Mouse (Mus musculus) gastrocnemius, postnatal 36 days (tissue): ENCODE data around the gene Ces1a. TPM values are rescaled to one million over a fixed set of nuclear protein-coding genes. Genes with fewer than 3 reads are reported as not detected.
A peak's percentile ranks its signal among the peaks of the same experiment; 100 is the strongest.

ENCODE experiments used
- DNase-seq, 2 experiments: peaks; one replicate each; pipeline ENCODE4 v3.0.0; 2022
- intact Hi-C: fragments of 180-260 bp; cut with DNase I; formaldehyde crosslinking; loops from one replicate; pipeline ENCODE4 v1.15.1; 2025
- long read RNA-seq, 2 experiments: library from polyadenylated mRNA; stranded (forward); transcript quantifications; one replicate each; pipeline ENCODE4 v2.0.0; 2021
- total RNA-seq, 2 experiments: library from RNA; stranded (reverse); gene quantifications; 2 replicates each; pipeline ENCODE4 v1.2.3; 2021

Gene Ces1a
- not detected for total RNA-seq
- long read RNA-seq, experiment 1: 0 reads
- long read RNA-seq, experiment 2, partial matches to known transcripts: 0 of 1 reads
- long read RNA-seq, experiment 2, other reads (novel, unspliced or antisense): 1 of 1 reads

GRCm38 (mm10) chr8:93048092-93048491 lies at the start of gene Ces1a:
Gene Ces1a (minus strand): TSS chr8:93048192.
- intact Hi-C loops: no loop called here
- no peak for DNase-seq

- intact Hi-C loops: no loop called here
- DNase-seq: no peak
Observed at GRCm38 (mm10) chr8:93095376-93095775, 47.4 kb upstream of the Ces1a start.

- intact Hi-C loops: loop anchor here (5.0 kb wide), 1 partner anchor 74 kb away; no protein-coding TSS in a partner anchor
- no peak for DNase-seq
Observed at GRCm38 (mm10) chr8:93091324-93091723, 43.3 kb upstream of the Ces1a start.

GRCm38 (mm10) chr8:93088686-93089122 lies 40.7 kb upstream of the Ces1a start:
- no peak for DNase-seq
- intact Hi-C loops: no loop called here

GRCm38 (mm10) chr8:93088193-93088592 lies 40.2 kb upstream of the Ces1a start:
- intact Hi-C loops: no loop called here
- DNase-seq: no peak

GRCm38 (mm10) chr8:93079887-93080286 lies 31.9 kb upstream of the Ces1a start, which contains the start of gene Ces1b:
Gene Ces1b (minus strand): TSS chr8:93080017.
- intact Hi-C loops: no loop called here
- no peak for DNase-seq

- intact Hi-C loops: no loop called here
Observed at GRCm38 (mm10) chr8:93075251-93075650, 27.3 kb upstream of the Ces1a start.

GRCm38 (mm10) chr8:93063416-93064117 lies 15.6 kb upstream of the Ces1a start:
- intact Hi-C loops: no loop called here
- DNase-seq: no peak

More at GRCm38 (mm10) chr8:93075251-93075650, 27.3 kb upstream of the Ces1a start:
- no peak for DNase-seq

GRCm38 (mm10) chr8:93059185-93059584 lies 11.2 kb upstream of the Ces1a start:
- peak in 1 of 2 experiments; percentile 14 for DNase-seq
- intact Hi-C loops: no loop called here

- DNase-seq: no peak
- intact Hi-C loops: no loop called here
Observed at GRCm38 (mm10) chr8:93055238-93055637, 7.2 kb upstream of the Ces1a start.

- no peak for DNase-seq
- intact Hi-C loops: no loop called here
Observed at GRCm38 (mm10) chr8:93048510-93049416, 771 bp upstream of the Ces1a start.

GRCm38 (mm10) chr8:93043083-93043482 lies 4.9 kb downstream of the Ces1a start:
- intact Hi-C loops: no loop called here
- DNase-seq: no peak

GRCm38 (mm10) chr8:93040776-93041567 lies 7.0 kb downstream of the Ces1a start:
- intact Hi-C loops: no loop called here
- DNase-seq: peak; percentile 9 to 16

GRCm38 (mm10) chr8:93040256-93040655 lies 7.7 kb downstream of the Ces1a start:
- DNase-seq: no peak
- intact Hi-C loops: no loop called here

GRCm38 (mm10) chr8:93038831-93039230 lies 9.2 kb downstream of the Ces1a start:
- no peak for DNase-seq
- intact Hi-C loops: no loop called here

- intact Hi-C loops: no loop called here
- DNase-seq: no peak
Observed at GRCm38 (mm10) chr8:93030664-93031063, 17.3 kb downstream of the Ces1a start.

GRCm38 (mm10) chr8:93021738-93022137 lies 26.3 kb downstream of the Ces1a start:
- intact Hi-C loops: no loop called here
- DNase-seq: no peak

GRCm38 (mm10) chr8:93014300-93014699 lies 33.7 kb downstream of the Ces1a start:
- intact Hi-C loops: no loop called here
- DNase-seq: no peak

GRCm38 (mm10) chr8:93012226-93012625 lies 35.8 kb downstream of the Ces1a start:
- DNase-seq: no peak
- intact Hi-C loops: no loop called here

- intact Hi-C loops: no loop called here
- peak; percentile 76 to 79 for DNase-seq
Observed at GRCm38 (mm10) chr8:93011439-93011838, 36.6 kb downstream of the Ces1a start.
